Mouse (Mus musculus): ENCODE measurements around the gene Prkacb.
"Not testable (repeated sequence)": the region's sequence is repeated elsewhere in the genome, so short reads cannot be mapped to it uniquely, and the experiment has no call there.

Prkacb gene

GRCm38 (mm10) chr3:146778451-146778850 is 34.3 kb downstream of the Prkacb start:
- no peak for DNase-seq (ENCODE audit: low read depth, low spot score)

GRCm38 (mm10) chr3:146776711-146777110 is 36.1 kb downstream of the Prkacb start:
- no peak for DNase-seq (ENCODE audit: low read depth, low spot score)

- DNase-seq (ENCODE audit: low read depth, low spot score), result no peak
These were observed 41.9 kb downstream of the Prkacb start for GRCm38 (mm10) chr3:146770853-146771252.

- no peak for DNase-seq (ENCODE audit: low read depth, low spot score)
These were observed 42.7 kb downstream of the Prkacb start for GRCm38 (mm10) chr3:146769940-146770659.

GRCm38 (mm10) chr3:146769569-146769939 is 43.2 kb downstream of the Prkacb start:
- DNase-seq (ENCODE audit: low read depth, low spot score), result no peak

GRCm38 (mm10) chr3:146768921-146769320 is 43.9 kb downstream of the Prkacb start:
- no peak for DNase-seq (ENCODE audit: low read depth, low spot score)

GRCm38 (mm10) chr3:146768360-146768759 is 44.4 kb downstream of the Prkacb start:
- DNase-seq (ENCODE audit: low read depth, low spot score), result no peak

- DNase-seq (ENCODE audit: low read depth, low spot score), result no peak
These were observed 46.0 kb downstream of the Prkacb start for GRCm38 (mm10) chr3:146766701-146767181.

- no peak for DNase-seq (ENCODE audit: low read depth, low spot score)
These were observed 46.7 kb downstream of the Prkacb start for GRCm38 (mm10) chr3:146766071-146766605.

- no peak for DNase-seq (ENCODE audit: low read depth, low spot score)
These were observed 47.8 kb downstream of the Prkacb start for GRCm38 (mm10) chr3:146764871-146765529.

- DNase-seq (ENCODE audit: low read depth, low spot score), result not testable (repeated sequence)
These were observed 49.7 kb downstream of the Prkacb start for GRCm38 (mm10) chr3:146763054-146763453.

- DNase-seq (ENCODE audit: low read depth, low spot score), result no peak
These were observed 51.5 kb downstream of the Prkacb start for GRCm38 (mm10) chr3:146761276-146761675.

- DNase-seq (ENCODE audit: low read depth, low spot score), result no peak
These were observed 54.5 kb downstream of the Prkacb start for GRCm38 (mm10) chr3:146757970-146758960.

- no peak for DNase-seq (ENCODE audit: low read depth, low spot score)
These were observed 58.5 kb downstream of the Prkacb start for GRCm38 (mm10) chr3:146754270-146754669.

- no peak for DNase-seq (ENCODE audit: low read depth, low spot score)
These were observed 71.1 kb downstream of the Prkacb start for GRCm38 (mm10) chr3:146741564-146742202.

GRCm38 (mm10) chr3:146741158-146741557 is 71.6 kb downstream of the Prkacb start:
- no peak for DNase-seq (ENCODE audit: low read depth, low spot score)

GRCm38 (mm10) chr3:146736186-146736585 is 76.6 kb downstream of the Prkacb start:
- DNase-seq (ENCODE audit: low read depth, low spot score), result not testable (repeated sequence)

GRCm38 (mm10) chr3:146735657-146736056 is 77.1 kb downstream of the Prkacb start:
- DNase-seq (ENCODE audit: low read depth, low spot score), result no peak

GRCm38 (mm10) chr3:146734907-146735629 is 77.7 kb downstream of the Prkacb start:
- no peak for DNase-seq (ENCODE audit: low read depth, low spot score)

- no peak for DNase-seq (ENCODE audit: low read depth, low spot score)
These were observed 81.3 kb downstream of the Prkacb start for GRCm38 (mm10) chr3:146731499-146731898.

Measured in embryo, embryonic 11.5 days (tissue).